Mouse (Mus musculus): ENCODE data around the gene Id2. TPM values are rescaled to one million over a fixed set of nuclear protein-coding genes. Genes with fewer than 3 reads are reported as not detected.

The Id2 gene
- polyA plus RNA-seq, 1 experiment from 2014 or later: 253 TPM

GRCm38 (mm10) chr12:25095974-25096639 is 833 bp downstream of the Id2 start:
- Histone ChIP-seq H3K9ac (peak overlapping the region; percentile 75), H3K27ac (peak overlapping the region; percentile 71), H3K9me3 (replicated peaks) (no peaks in the 10 kb centered on the region), H3K36me3 (ENCODE audit: poor library complexity, severe bottlenecking) (no peaks in the 10 kb centered on the region), H3K27me3 (peaks cover 3% of the 10 kb centered on the region; the same call in 1 of the 2 replicates), H3K4me2 (peak overlapping the region; percentile 94), H3K4me1 (peaks cover 65% of the 10 kb centered on the region), H3K4me3 (peak overlapping the region; percentile 60)
- peak; percentile 91 for ATAC-seq
- WGBS: under 1% methylated on average over 41 of the region's 41 CpGs

- Histone ChIP-seq H3K27me3 (peaks cover 3% of the 10 kb centered on the region; the same call in 1 of the 2 replicates), H3K36me3 (ENCODE audit: poor library complexity, severe bottlenecking) (no peaks in the 10 kb centered on the region), H3K4me3 (peak overlapping the region; percentile 60), H3K4me1 (peaks cover 60% of the 10 kb centered on the region), H3K9me3 (replicated peaks) (no peaks in the 10 kb centered on the region), H3K27ac (peak overlapping the region; percentile 41), H3K4me2 (peak overlapping the region; percentile 94), H3K9ac (peak overlapping the region; percentile 75)
- WGBS: under 1% methylated on average over 19 of the region's 19 CpGs
- peak; percentile 3; the same call in 1 of the 2 replicates for ATAC-seq
Measured at GRCm38 (mm10) chr12:25095538-25095937, 1.4 kb downstream of the Id2 start.

GRCm38 (mm10) chr12:25094621-25095521 is 2.1 kb downstream of the Id2 start:
- Histone ChIP-seq H3K27ac (peak overlapping the region; percentile 41), H3K9ac (peak overlapping the region; percentile 75), H3K4me3 (peak overlapping the region; percentile 60), H3K27me3 (peaks cover 3% of the 10 kb centered on the region; the same call in 1 of the 2 replicates), H3K9me3 (replicated peaks) (no peaks in the 10 kb centered on the region), H3K4me1 (peaks cover 54% of the 10 kb centered on the region), H3K36me3 (ENCODE audit: poor library complexity, severe bottlenecking) (no peaks in the 10 kb centered on the region), H3K4me2 (peak overlapping the region; percentile 94)
- ATAC-seq: no peak
- WGBS: 2% methylated on average over 22 of the region's 22 CpGs

GRCm38 (mm10) chr12:25093241-25093774 is 3.6 kb downstream of the Id2 start:
- H3K36me3 ChIP-seq (ENCODE audit: poor library complexity, severe bottlenecking): no peaks in the 10 kb centered on the region
- H3K27me3 ChIP-seq: peaks cover 3% of the 10 kb centered on the region; the same call in 1 of the 2 replicates
- H3K9ac ChIP-seq: peak overlapping the region; percentile 17; the same call in 1 of the 2 replicates
- ATAC-seq: no peak
- peak overlapping the region; percentile 68 for H3K4me2 ChIP-seq
- peaks cover 42% of the 10 kb centered on the region for H3K4me1 ChIP-seq
- H3K4me3 ChIP-seq: peak overlapping the region; percentile 32
- WGBS: 21% methylated on average over 11 of the region's 11 CpGs
- H3K27ac ChIP-seq: no peak overlapping the region; the same call in 1 of the 2 replicates
- no peaks in the 10 kb centered on the region for H3K9me3 ChIP-seq (replicated peaks)

- 3% methylated on average over 17 of the region's 17 CpGs for WGBS
- Histone ChIP-seq H3K27me3 (peaks cover 3% of the 10 kb centered on the region; the same call in 1 of the 2 replicates), H3K9ac (peak overlapping the region; percentile 45), H3K36me3 (ENCODE audit: poor library complexity, severe bottlenecking) (no peaks in the 10 kb centered on the region), H3K4me2 (peak overlapping the region; percentile 68), H3K4me1 (peaks cover 37% of the 10 kb centered on the region), H3K27ac (no peak overlapping the region), H3K4me3 (peak overlapping the region; percentile 32), H3K9me3 (replicated peaks) (no peaks in the 10 kb centered on the region)
- ATAC-seq: no peak
Measured at GRCm38 (mm10) chr12:25092751-25093211, 4.2 kb downstream of the Id2 start.

GRCm38 (mm10) chr12:25092027-25092704 is 4.8 kb downstream of the Id2 start:
- 8% methylated on average over 25 of the region's 25 CpGs for WGBS
- Histone ChIP-seq H3K4me2 (peak overlapping the region; percentile 68), H3K4me3 (peak overlapping the region; percentile 32), H3K36me3 (ENCODE audit: poor library complexity, severe bottlenecking) (no peaks in the 10 kb centered on the region), H3K27ac (no peak overlapping the region), H3K27me3 (peaks cover 3% of the 10 kb centered on the region; the same call in 1 of the 2 replicates), H3K9ac (peak overlapping the region; percentile 45; the same call in 1 of the 2 replicates), H3K9me3 (replicated peaks) (no peaks in the 10 kb centered on the region), H3K4me1 (peaks cover 31% of the 10 kb centered on the region)
- ATAC-seq: peak; percentile 62

GRCm38 (mm10) chr12:25089433-25089832 is 7.5 kb downstream of the Id2 start:
- Histone ChIP-seq H3K4me2 (no peak overlapping the region), H3K27ac (no peak overlapping the region), H3K36me3 (ENCODE audit: poor library complexity, severe bottlenecking) (no peaks in the 10 kb centered on the region), H3K4me1 (peaks cover 19% of the 10 kb centered on the region), H3K9ac (no peak overlapping the region), H3K4me3 (no peak overlapping the region), H3K9me3 (replicated peaks) (no peaks in the 10 kb centered on the region), H3K27me3 (peaks cover 3% of the 10 kb centered on the region; the same call in 1 of the 2 replicates)
- 87% methylated on average over 1 of the region's 1 CpGs for WGBS
- ATAC-seq: no peak

- no peaks in the 10 kb centered on the region for H3K36me3 ChIP-seq (ENCODE audit: poor library complexity, severe bottlenecking)
- ATAC-seq: no peak
- H3K27me3 ChIP-seq: no peaks in the 10 kb centered on the region
- H3K9me3 ChIP-seq (replicated peaks): no peaks in the 10 kb centered on the region
- no peak overlapping the region for H3K27ac ChIP-seq
- H3K4me2 ChIP-seq: no peak overlapping the region
- no peak overlapping the region for H3K9ac ChIP-seq
- H3K4me3 ChIP-seq: no peak overlapping the region
- peaks cover 5% of the 10 kb centered on the region; the same call in 1 of the 2 replicates for H3K4me1 ChIP-seq
- WGBS: 50% methylated on average over 4 of the region's 4 CpGs
Measured at GRCm38 (mm10) chr12:25086966-25087365, 10.0 kb downstream of the Id2 start.

GRCm38 (mm10) chr12:25083260-25084178 is 13.4 kb downstream of the Id2 start:
- Histone ChIP-seq H3K27ac (no peak overlapping the region), H3K27me3 (no peaks in the 10 kb centered on the region), H3K36me3 (ENCODE audit: poor library complexity, severe bottlenecking) (no peaks in the 10 kb centered on the region), H3K4me1 (peaks cover 5% of the 10 kb centered on the region; the same call in 1 of the 2 replicates), H3K9me3 (replicated peaks) (no peaks in the 10 kb centered on the region), H3K9ac (no peak overlapping the region), H3K4me3 (no peak overlapping the region), H3K4me2 (peak overlapping the region; percentile 30)
- WGBS: 39% methylated on average over 26 of the region's 26 CpGs
- ATAC-seq: no peak

- no peaks in the 10 kb centered on the region for H3K36me3 ChIP-seq (ENCODE audit: poor library complexity, severe bottlenecking)
- H3K27ac ChIP-seq: no peak overlapping the region
- peaks cover under 1% of the 10 kb centered on the region; the same call in 1 of the 2 replicates for H3K4me1 ChIP-seq
- WGBS: 90% methylated on average over 3 of the region's 3 CpGs
- H3K4me3 ChIP-seq: no peak overlapping the region
- no peaks in the 10 kb centered on the region for H3K9me3 ChIP-seq (replicated peaks)
- H3K4me2 ChIP-seq: no peak overlapping the region
- no peaks in the 10 kb centered on the region for H3K27me3 ChIP-seq
- H3K9ac ChIP-seq: no peak overlapping the region
- no peak for ATAC-seq
Measured at GRCm38 (mm10) chr12:25074344-25074743, 22.6 kb downstream of the Id2 start.

Data from forebrain, embryonic 13.5 days (tissue).